Mouse (Mus musculus): ENCODE results near the gene Tpx2.

DNA sequence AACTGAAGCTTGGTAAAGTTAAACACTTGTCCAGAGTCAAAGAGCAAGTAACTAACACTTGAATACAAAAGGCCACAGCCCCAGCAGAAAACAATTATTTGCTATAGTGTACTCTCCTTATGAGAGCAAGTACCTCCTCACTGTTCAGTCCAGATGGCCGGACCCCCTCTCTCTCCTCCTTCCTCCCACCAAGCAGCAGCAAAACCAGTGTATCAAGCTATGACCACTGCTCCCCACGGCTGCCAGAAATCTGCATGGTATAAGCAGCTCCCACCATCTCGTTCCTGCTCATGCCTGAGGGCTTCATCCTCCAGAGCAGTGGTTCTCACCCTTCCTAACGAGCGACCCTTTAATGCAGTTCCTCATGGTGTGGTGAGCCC, 42.7 kb upstream of the Tpx2 start:
- TF ChIP-seq POLR2A (IDR thresholded peaks at IDR 0.05; ENCODE audit: insufficient read length, low read depth) = no peak
- no peak for TF ChIP-seq SRF (IDR thresholded peaks at IDR 0.05; ENCODE audit: control insufficient read depth, insufficient read length, low read depth)
- no peak for TF ChIP-seq TCF12 (IDR thresholded peaks at IDR 0.05; ENCODE audit: insufficient read depth, poor library complexity, severe bottlenecking)
- no peak for TF ChIP-seq POLR2AphosphoS2 (IDR thresholded peaks at IDR 0.05; ENCODE audit: insufficient read length, low read depth)
- no peak for TF ChIP-seq MYOG (IDR thresholded peaks at IDR 0.05; ENCODE audit: control insufficient read depth in 1 of 3, insufficient read depth in 1 of 3, insufficient read length in 2 of 3, low read depth in 2 of 3)
- TF ChIP-seq MAX (IDR thresholded peaks at IDR 0.05; ENCODE audit: low read depth) = no peak
- no peak for TF ChIP-seq E2F4 (IDR thresholded peaks at IDR 0.05; ENCODE audit: insufficient read depth)
- TF ChIP-seq USF1 (IDR thresholded peaks at IDR 0.05; ENCODE audit: low read depth) = no peak
- TF ChIP-seq MYOD1 (IDR thresholded peaks at IDR 0.05; ENCODE audit: control insufficient read depth in 1 of 3, insufficient read length in 2 of 3, low read depth in 2 of 3) = no peak
- no peak for TF ChIP-seq CEBPB (IDR thresholded peaks at IDR 0.05; ENCODE audit: insufficient read depth, poor library complexity, severe bottlenecking)
- no peak for TF ChIP-seq TCF3 (IDR thresholded peaks at IDR 0.05; ENCODE audit: insufficient read length, low read depth)
- TF ChIP-seq REST (IDR thresholded peaks at IDR 0.05; ENCODE audit: insufficient read depth, insufficient read length) = no peak

All from myocyte (in vitro differentiated cells).